Mouse (Mus musculus) midbrain, embryonic 13.5 days (tissue): ENCODE data around the gene Kctd6. TPM values are rescaled to one million over a fixed set of nuclear protein-coding genes. Genes with fewer than 3 reads are reported as not detected.

ENCODE experiments used
- ATAC-seq: fragments of 200-750 bp; cut with Nextera tagmentation; 2 replicates; pipeline ENCODE4 v1.8.0; 2017; ENCODE audit warnings: mild to moderate bottlenecking, moderate TSS enrichment, moderate library complexity
- H3K27ac ChIP-seq: fragments of 300-500 bp; sonication (generic); 2 replicates; pipeline ENCODE4 v1.5.1; 2015; ENCODE audit warnings: inconsistent platforms, mild to moderate bottlenecking, moderate library complexity
- H3K27me3 ChIP-seq: fragments of 300-500 bp; sonication (generic); 2 replicates; pipeline ENCODE4 v1.6.1; 2015; ENCODE audit warnings: mild to moderate bottlenecking, inconsistent platforms
- H3K36me3 ChIP-seq: fragments of 300-500 bp; sonication (generic); 2 replicates; pipeline ENCODE4 v1.6.1; 2015; ENCODE audit warnings: mild to moderate bottlenecking, inconsistent platforms
- H3K4me1 ChIP-seq: fragments of 300-500 bp; sonication (generic); replicated peaks from 2 replicates; pipeline ENCODE4 v1.6.1; 2015; ENCODE audit warnings: inconsistent platforms
- H3K4me2 ChIP-seq: fragments of 300-500 bp; sonication (generic); replicated peaks from 2 replicates; pipeline ENCODE4 v1.6.1; 2015; ENCODE audit warnings: moderate library complexity, mild to moderate bottlenecking, inconsistent platforms
- H3K4me3 ChIP-seq: fragments of 300-500 bp; sonication (generic); replicated peaks from 2 replicates; pipeline ENCODE4 v1.5.1; 2015; ENCODE audit warnings: mild to moderate bottlenecking, inconsistent platforms
- H3K9ac ChIP-seq: fragments of 300-500 bp; sonication (generic); replicated peaks from 2 replicates; pipeline ENCODE4 v1.6.1; 2015; ENCODE audit warnings: mild to moderate bottlenecking, inconsistent platforms
- H3K9me3 ChIP-seq: fragments of 300-500 bp; sonication (generic); 2 replicates; pipeline ENCODE4 v1.6.1; 2016; ENCODE audit warnings: mild to moderate bottlenecking, inconsistent platforms
- WGBS: fragments of 180-500 bp; shearing (Covaris S2); methylation state at CpG from one replicate; pipeline ENCODE4 v1.1.7; 2015; 5-methylcytosine and 5-hydroxymethylcytosine counted together
- polyA plus RNA-seq: library from polyadenylated mRNA; unstranded; fragments of >200 nt; fragmentation: Nextera tagmentation; extraction: Ambion mirVana; gene quantifications from 2 replicates; pipeline ENCODE4 v1.2.1, GENCODE M21; 2015

The Kctd6 gene
- polyA plus RNA-seq, 1 experiment from 2014 or later = 4.6 TPM

DNA sequence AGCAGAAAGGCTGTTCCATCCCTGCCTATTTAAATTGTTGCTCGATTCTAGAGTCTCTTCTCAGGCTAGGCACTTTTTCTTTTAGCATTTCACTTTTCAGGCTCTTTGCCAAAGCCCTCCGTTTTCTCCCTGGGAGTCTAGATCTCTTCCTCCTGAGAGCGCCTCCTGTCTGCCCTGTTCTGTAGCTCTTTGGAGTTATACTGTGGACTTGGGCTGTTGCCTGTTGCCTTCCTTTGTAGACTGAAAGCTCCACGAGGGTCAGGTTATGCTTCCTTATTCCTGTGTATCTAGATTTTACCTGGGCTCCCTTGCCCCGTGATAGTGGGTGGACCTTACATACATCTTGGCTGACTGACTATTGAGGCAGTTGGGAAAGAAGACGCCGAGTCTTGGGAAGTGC, 4.3 kb downstream of the Kctd6 start:
- peaks cover 37% of the 10 kb centered on the region for H3K4me1 ChIP-seq
- ATAC-seq = no peak
- H3K9ac ChIP-seq = no peak overlapping the region
- H3K36me3 ChIP-seq = peaks cover 8% of the 10 kb centered on the region
- WGBS = 36% methylated on average over 7 of the region's 7 CpGs
- H3K4me3 ChIP-seq = no peak overlapping the region
- H3K27me3 ChIP-seq = peaks cover 43% of the 10 kb centered on the region
- H3K27ac ChIP-seq = peak overlapping the region; percentile 9; the same call in 1 of the 2 replicates
- H3K4me2 ChIP-seq = no peak overlapping the region
- no peaks in the 10 kb centered on the region for H3K9me3 ChIP-seq

DNA sequence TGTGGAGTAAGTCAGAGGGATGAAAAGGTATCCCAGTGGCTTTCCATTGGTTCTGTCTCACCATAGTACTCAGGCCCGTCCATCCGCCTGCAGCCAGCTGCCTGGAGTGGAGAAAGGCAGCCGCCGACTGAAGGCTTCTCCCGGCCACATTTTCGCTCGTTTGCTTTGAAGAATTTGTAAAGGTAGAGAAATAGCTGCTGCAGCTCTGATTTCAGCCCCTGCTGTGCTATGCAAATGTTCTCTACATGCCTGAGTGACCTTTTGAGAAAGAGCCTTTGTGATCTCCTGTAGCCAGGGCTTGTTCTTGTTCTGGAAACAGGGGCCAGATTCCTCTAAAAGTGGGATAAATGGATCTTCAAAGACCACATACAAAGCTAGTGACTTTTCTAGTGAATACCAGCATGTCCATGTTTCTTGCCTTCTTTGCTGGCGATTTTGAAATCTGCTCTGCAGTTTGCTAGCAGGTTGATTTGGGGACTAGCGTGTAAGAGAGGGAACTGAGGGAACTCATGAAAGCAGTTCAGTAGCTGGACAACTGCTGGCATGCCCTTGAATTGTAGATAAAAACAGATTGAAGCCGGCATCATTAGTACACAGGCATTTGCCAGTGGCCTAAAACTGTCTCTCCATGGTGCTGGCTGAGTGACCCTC, 4.9 kb downstream of the Kctd6 start:
- no peak overlapping the region for H3K9ac ChIP-seq
- peak overlapping the region; percentile 3; the same call in 1 of the 2 replicates for H3K4me2 ChIP-seq
- 5% methylated on average over 10 of the region's 10 CpGs for WGBS
- H3K9me3 ChIP-seq = no peaks in the 10 kb centered on the region
- no peak overlapping the region for H3K4me3 ChIP-seq
- H3K27me3 ChIP-seq = peaks cover 43% of the 10 kb centered on the region
- H3K36me3 ChIP-seq = peaks cover 11% of the 10 kb centered on the region
- H3K27ac ChIP-seq = peak overlapping the region; percentile 19
- H3K4me1 ChIP-seq = peaks cover 37% of the 10 kb centered on the region
- ATAC-seq = no peak

DNA sequence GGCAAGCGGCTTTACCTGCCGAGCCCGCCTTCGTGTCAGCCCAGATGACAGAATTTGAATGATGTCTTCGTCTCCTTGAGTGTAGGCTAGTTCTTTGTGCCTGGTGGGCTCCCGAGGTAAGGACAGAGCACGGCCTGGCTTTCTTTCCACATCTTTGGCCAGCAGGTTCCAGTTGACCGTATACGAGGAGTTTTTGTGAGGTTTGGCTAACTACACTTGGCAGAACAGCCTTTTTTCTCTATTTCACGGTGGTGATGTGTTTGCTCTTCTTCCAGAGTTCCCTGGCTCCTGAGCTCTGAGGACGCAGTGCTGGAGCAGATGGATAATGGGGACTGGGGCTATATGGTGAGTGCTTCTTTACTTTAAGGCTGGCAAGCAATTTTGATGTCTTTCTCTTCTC, 5.9 kb downstream of the Kctd6 start:
- Histone ChIP-seq H3K36me3 (peaks cover 13% of the 10 kb centered on the region), H3K9ac (no peak overlapping the region), H3K4me2 (no peak overlapping the region), H3K9me3 (no peaks in the 10 kb centered on the region), H3K27me3 (peaks cover 43% of the 10 kb centered on the region), H3K4me1 (peaks cover 33% of the 10 kb centered on the region), H3K4me3 (no peak overlapping the region), H3K27ac (no peak overlapping the region)
- no peak for ATAC-seq
- 32% methylated on average over 11 of the region's 11 CpGs for whole genome bisulfite sequencing

DNA sequence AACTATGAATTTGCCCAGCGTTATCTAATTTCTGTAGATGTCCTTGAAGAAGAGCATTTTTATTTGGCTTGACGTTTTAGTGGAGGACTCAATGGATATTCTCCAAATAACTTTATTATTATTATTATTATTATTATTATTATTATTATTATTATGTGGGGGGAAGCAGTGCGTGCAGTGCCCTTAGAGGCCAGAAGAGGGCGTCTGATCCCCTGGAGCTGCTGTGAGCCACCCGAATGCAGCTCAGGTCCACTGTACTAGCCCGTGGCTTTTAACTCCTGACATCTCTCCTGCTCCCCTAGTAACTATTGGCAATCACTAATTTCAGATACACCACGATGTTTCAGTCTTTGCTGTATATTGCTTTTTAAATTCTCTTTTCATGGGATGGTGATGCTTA, 6.4 kb downstream of the Kctd6 start:
- no peak for ATAC-seq
- H3K9me3 ChIP-seq = no peaks in the 10 kb centered on the region
- no peak overlapping the region for H3K9ac ChIP-seq
- no peak overlapping the region for H3K4me2 ChIP-seq
- peaks cover 29% of the 10 kb centered on the region for H3K4me1 ChIP-seq
- 56% methylated on average over 7 of the region's 7 CpGs for WGBS
- no peak overlapping the region for H3K27ac ChIP-seq
- no peak overlapping the region for H3K4me3 ChIP-seq
- H3K27me3 ChIP-seq = peaks cover 43% of the 10 kb centered on the region
- peaks cover 13% of the 10 kb centered on the region for H3K36me3 ChIP-seq

DNA sequence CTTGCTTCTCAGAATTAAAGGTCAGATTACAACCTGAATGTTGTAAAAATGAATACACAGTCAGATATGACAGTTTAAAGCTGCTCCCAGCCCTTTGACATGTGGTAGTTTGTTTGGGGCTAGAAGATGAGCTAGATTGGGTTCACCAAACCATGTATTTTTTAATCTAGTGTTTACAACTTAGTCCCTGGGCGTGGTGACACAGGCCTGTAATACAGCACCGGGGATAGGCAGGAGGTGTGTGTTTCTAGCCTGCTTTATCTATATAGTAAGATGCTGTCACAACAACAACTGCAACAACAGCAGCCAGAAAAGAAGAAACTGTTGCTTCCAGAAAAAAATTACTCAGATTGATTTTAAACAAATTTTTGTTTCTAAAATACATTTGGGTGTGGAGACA, 7.0 kb downstream of the Kctd6 start:
- peaks cover 13% of the 10 kb centered on the region for H3K36me3 ChIP-seq
- no peak overlapping the region for H3K27ac ChIP-seq
- H3K4me3 ChIP-seq = no peak overlapping the region
- ATAC-seq = no peak
- no peaks in the 10 kb centered on the region for H3K9me3 ChIP-seq
- peaks cover 23% of the 10 kb centered on the region for H3K4me1 ChIP-seq
- H3K27me3 ChIP-seq = peaks cover 38% of the 10 kb centered on the region
- H3K9ac ChIP-seq = no peak overlapping the region
- 96% methylated on average over 2 of the region's 2 CpGs for WGBS
- H3K4me2 ChIP-seq = no peak overlapping the region

DNA sequence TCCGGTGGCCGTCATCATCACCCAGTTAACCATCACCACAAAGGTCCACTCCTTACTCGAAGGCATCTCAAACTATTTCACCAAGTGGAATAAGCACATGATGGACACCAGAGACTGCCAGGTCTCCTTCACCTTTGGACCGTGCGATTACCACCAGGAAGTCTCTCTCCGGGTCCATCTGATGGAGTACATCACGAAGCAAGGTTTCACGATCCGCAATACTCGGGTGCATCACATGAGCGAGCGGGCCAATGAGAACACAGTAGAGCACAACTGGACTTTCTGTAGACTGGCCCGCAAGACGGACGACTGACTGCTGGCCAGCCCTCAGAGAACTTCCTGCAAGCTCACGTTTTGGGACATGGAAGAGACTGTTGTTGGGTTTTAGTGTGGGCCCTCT, 8.6 kb downstream of the Kctd6 start:
- no peak overlapping the region for H3K4me3 ChIP-seq
- H3K4me2 ChIP-seq = no peak overlapping the region
- peaks cover 13% of the 10 kb centered on the region for H3K36me3 ChIP-seq
- H3K27me3 ChIP-seq = peaks cover 24% of the 10 kb centered on the region
- H3K9me3 ChIP-seq = no peaks in the 10 kb centered on the region
- peaks cover 17% of the 10 kb centered on the region for H3K4me1 ChIP-seq
- WGBS = 95% methylated on average over 16 of the region's 16 CpGs
- H3K27ac ChIP-seq = no peak overlapping the region
- ATAC-seq = no peak
- H3K9ac ChIP-seq = no peak overlapping the region

DNA sequence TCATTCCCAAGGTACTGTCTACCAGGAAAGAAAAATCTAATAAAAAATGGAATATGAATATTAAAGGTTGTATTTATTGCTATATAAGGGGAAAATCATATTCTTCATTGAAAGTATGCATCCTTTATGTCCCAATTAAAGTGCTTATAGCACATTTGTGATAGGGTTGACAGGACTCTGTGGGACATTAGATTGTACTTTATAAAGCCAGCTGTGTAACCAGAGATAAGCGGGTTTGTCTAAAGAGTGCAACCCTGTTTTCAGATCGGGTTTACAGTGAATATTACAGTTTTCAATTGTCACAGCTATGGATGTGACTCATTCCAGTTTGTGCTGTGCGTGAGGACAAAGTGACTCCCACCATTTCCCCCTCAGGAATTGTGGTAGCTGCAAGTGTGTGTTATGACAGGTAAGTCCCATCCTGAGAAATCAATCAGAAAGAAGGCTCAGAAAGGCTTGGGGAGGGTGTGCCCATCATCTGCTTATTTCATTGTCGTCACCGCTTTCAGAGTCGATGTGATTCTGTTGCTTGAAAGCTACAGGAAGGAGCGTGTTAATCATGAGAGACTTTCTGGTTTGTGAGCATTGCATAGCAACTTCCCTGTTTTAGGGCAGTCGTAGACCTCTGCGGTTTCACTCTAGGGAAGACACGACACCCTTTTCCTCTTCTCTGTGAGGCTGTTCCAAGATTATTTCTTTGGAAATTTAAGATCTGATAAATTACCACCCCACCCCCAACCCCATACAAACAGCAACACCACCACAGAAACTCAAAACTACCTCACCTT, 9.8 kb downstream of the Kctd6 start:
- Histone ChIP-seq H3K9me3 (no peaks in the 10 kb centered on the region), H3K27me3 (peaks cover 14% of the 10 kb centered on the region; the same call in 1 of the 2 replicates), H3K9ac (no peak overlapping the region), H3K27ac (no peak overlapping the region), H3K4me3 (no peak overlapping the region), H3K36me3 (peaks cover 13% of the 10 kb centered on the region), H3K4me2 (no peak overlapping the region), H3K4me1 (peaks cover 12% of the 10 kb centered on the region)
- 89% methylated on average over 10 of the region's 10 CpGs for WGBS
- no peak for ATAC-seq

DNA sequence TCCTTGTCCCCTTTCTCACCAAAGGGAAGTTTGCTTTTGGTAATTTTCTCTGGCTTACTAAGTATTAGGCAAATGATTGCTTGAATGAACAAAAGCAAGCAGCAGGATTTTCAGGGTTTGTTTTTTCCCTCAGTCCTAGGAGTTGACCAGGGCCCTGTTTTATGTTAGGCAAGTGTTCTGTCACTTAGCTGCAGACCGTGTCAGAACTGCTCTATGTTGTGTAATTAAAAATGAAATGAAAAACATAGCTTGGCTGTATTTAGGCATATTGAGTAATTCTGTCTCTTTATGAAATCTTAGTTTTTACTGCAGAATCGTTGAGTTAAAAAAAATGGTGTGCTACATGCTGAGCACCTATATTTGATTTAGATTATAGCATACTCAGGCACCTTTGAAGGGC, 10.9 kb downstream of the Kctd6 start:
- H3K36me3 ChIP-seq = peaks cover 13% of the 10 kb centered on the region
- peaks cover 2% of the 10 kb centered on the region; the same call in 1 of the 2 replicates for H3K4me1 ChIP-seq
- H3K9me3 ChIP-seq = no peaks in the 10 kb centered on the region
- WGBS = 79% methylated on average over 2 of the region's 2 CpGs
- H3K27ac ChIP-seq = no peak overlapping the region
- no peak for ATAC-seq
- H3K4me2 ChIP-seq = no peak overlapping the region
- H3K27me3 ChIP-seq = 0 out of 2 replicates have a peak, but pooled peaks cover 6% of the 10 kb centered on the region
- H3K4me3 ChIP-seq = no peak overlapping the region
- H3K9ac ChIP-seq = no peak overlapping the region

DNA sequence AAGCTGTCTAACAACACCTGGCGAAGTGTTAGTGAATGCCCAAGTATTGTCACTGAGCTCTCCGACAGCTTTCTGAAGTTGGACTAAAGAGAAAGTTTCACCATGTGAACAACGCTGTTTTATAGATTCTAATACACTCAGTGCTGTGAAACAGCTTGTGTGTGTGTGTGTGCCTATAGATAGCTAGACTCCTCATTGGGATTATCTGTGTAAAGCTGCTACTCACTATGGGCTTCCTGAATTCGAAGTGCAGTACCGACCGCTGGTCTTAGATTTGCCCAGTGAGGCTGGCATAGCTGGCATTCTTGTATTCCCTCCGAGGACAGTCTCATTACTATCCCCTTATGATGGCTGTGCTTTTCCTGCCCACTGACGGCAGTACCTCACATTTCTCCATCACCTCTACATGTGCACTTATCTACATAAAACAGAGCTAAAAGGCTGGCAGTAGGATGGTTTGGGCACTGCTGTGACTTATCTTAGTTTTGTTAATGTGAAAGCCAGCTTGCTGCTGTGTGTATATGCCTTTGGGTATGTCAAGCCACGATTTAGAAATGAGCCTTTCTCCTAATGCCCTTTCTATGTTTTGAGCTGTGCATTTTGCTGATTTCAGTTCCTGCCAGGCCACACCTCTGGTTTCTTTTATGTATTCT, 15.6 kb downstream of the Kctd6 start:
- H3K27ac ChIP-seq = no peak overlapping the region
- no peaks in the 10 kb centered on the region for H3K27me3 ChIP-seq
- H3K4me2 ChIP-seq = no peak overlapping the region
- H3K9me3 ChIP-seq = no peaks in the 10 kb centered on the region
- 91% methylated on average over 9 of the region's 9 CpGs for WGBS
- no peak overlapping the region for H3K9ac ChIP-seq
- no peak for ATAC-seq
- no peaks in the 10 kb centered on the region for H3K36me3 ChIP-seq
- no peak overlapping the region for H3K4me3 ChIP-seq
- no peaks in the 10 kb centered on the region for H3K4me1 ChIP-seq

DNA sequence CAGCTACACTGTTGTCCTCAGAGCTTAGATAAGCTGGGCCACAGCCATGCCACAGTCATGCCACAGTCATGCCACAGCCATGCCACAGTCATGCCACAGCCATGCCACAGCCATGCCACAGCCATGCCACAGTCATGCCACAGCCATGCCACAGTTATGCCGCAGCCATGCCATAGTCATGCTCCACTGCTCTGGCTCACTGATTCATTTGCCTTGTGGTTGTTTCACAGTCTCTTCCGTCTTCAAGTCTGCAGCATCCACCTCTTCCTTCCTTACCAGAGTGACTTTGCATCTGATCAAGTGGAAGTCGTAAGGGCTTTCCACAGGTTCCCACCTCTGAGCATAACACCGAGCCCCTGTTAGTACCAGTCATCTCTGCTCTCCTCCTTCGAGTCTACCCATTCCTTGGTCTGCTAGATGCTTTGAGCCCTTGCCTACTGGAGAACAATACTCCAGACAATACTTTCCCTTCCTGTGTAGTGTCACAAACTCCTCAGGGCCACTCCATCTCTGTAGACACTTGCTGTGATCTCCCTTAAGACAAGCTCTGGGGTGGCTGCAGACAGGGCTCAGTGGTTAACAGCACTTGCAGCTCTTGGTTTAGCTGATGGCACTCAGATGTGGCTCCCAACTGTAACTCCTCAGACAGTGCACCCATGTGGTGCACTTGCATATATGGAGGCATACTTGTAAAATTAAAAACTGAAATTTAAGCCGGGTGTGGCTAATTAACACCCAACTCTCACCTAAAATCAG, 18.4 kb downstream of the Kctd6 start:
- H3K4me3 ChIP-seq = no peak overlapping the region
- ATAC-seq = no peak
- WGBS = 95% methylated on average over 6 of the region's 6 CpGs

DNA sequence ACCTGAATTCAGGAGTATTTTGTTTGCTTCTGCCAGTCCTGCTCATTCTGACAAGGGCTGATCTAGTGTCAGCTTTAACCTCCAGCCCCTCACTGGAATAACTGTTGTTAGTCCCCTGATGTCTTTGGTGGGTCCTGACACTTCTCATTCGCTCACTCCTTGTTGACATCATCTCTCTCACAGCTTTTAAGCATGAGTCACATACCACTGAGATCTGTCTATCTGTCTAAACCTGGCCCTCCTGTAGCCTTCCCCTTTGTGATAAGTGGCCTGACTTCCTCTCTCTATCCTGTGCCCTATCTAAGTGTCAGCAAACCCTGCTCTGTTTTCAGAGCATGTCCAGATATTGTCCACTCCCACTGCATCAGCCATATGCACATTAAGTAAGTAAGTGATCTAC, 19.3 kb downstream of the Kctd6 start:
- H3K4me1 ChIP-seq = no peaks in the 10 kb centered on the region
- WGBS = 74% methylated on average over 1 of the region's 1 CpGs
- no peak for ATAC-seq

More for the DNA sequence above, 18.4 kb downstream of the Kctd6 start:
- Histone ChIP-seq H3K9me3 (no peaks in the 10 kb centered on the region), H3K4me2 (no peak overlapping the region), H3K27ac (no peak overlapping the region), H3K4me1 (no peaks in the 10 kb centered on the region), H3K9ac (no peak overlapping the region), H3K36me3 (no peaks in the 10 kb centered on the region), H3K27me3 (no peaks in the 10 kb centered on the region)

DNA sequence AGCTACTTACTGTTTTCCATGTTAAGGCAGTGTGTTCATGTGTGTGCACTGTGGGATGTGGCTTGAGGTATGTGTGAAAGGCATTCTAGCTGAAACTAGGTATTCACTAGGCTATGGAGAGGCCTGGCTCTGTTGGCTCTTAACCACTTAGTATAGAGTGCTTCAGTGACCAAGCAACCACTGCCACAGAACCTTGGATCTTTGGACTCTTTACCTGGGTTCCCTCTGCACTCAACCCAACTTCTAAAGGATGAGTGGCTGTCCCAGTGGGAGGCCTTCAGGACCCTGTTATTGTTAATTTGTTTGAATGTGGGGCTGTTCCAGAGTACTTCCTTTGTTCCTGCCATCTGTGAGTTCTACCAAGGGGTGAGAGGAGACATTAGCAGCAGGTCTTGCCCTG, 27.9 kb downstream of the Kctd6 start:
- Histone ChIP-seq H3K4me1 (0 out of 2 replicates have a peak, but pooled peaks cover 7% of the 10 kb centered on the region), H3K27me3 (no peaks in the 10 kb centered on the region), H3K27ac (no peak overlapping the region)

More for the DNA sequence above, 19.3 kb downstream of the Kctd6 start:
- Histone ChIP-seq H3K9ac (no peak overlapping the region), H3K36me3 (no peaks in the 10 kb centered on the region), H3K4me2 (no peak overlapping the region), H3K4me3 (no peak overlapping the region), H3K27me3 (no peaks in the 10 kb centered on the region), H3K9me3 (no peaks in the 10 kb centered on the region), H3K27ac (no peak overlapping the region)

More for the DNA sequence above, 27.9 kb downstream of the Kctd6 start:
- Histone ChIP-seq H3K4me3 (no peak overlapping the region), H3K4me2 (no peak overlapping the region), H3K36me3 (no peaks in the 10 kb centered on the region), H3K9ac (no peak overlapping the region), H3K9me3 (no peaks in the 10 kb centered on the region)
- ATAC-seq = no peak
